Mouse (Mus musculus) G1E (cell line): Measurements from ENCODE around the gene Il4ra. TPM values are rescaled to one million over a fixed set of nuclear protein-coding genes. Genes with fewer than 3 reads are reported as not detected.

Source experiments
- ATAC-seq: 2 replicates; pipeline ENCODE4 v1.8.0; 2016; ENCODE audit warnings: mild to moderate bottlenecking; ENCODE audit not compliant: insufficient number of reproducible peaks, poor library complexity, low FRiP score, severe bottlenecking; ENCODE audit errors: extremely low read depth
- DNase-seq: peaks from one replicate; pipeline ENCODE4 v3.0.0; 2012; ENCODE audit warnings: low spot score
- H3K27me3 ChIP-seq: 2 replicates; pipeline ENCODE4 v1.6.1; 2012; ENCODE audit warnings: mild to moderate bottlenecking, low read length, inconsistent platforms; ENCODE audit not compliant: insufficient read depth
- H3K36me3 ChIP-seq: replicated peaks from 2 replicates; pipeline ENCODE3; 2012; ENCODE audit warnings: mild to moderate bottlenecking, inconsistent platforms
- H3K4me1 ChIP-seq: 2 replicates; pipeline ENCODE4 v1.6.1; 2012; ENCODE audit warnings: low read depth, low read length, inconsistent platforms, mixed read lengths; ENCODE audit not compliant: insufficient read depth
- H3K4me3 ChIP-seq: 2 replicates; pipeline ENCODE4 v1.5.1; 2012; ENCODE audit warnings: low read depth, mild to moderate bottlenecking, inconsistent platforms, low read length, moderate library complexity, mixed read lengths
- H3K9me3 ChIP-seq: replicated peaks from 2 replicates; pipeline ENCODE4 v1.6.1; 2012; ENCODE audit warnings: inconsistent platforms
- CTCF ChIP-seq: IDR thresholded peaks from 2 replicates; pipeline ENCODE4 v1.5.1; 2012; ENCODE audit warnings: low read depth, low read length, inconsistent platforms, mixed read lengths
- GATA1 ChIP-seq: IDR thresholded peaks from 2 replicates; pipeline ENCODE4 v1.6.1; 2012; ENCODE audit warnings: borderline replicate concordance, low read length, inconsistent platforms, mixed read lengths
- GATA2 ChIP-seq: IDR thresholded peaks from 2 replicates; pipeline ENCODE4 v1.6.1; 2012; ENCODE audit warnings: low read depth, low read length, inconsistent platforms, borderline replicate concordance
- POLR2AphosphoS5 ChIP-seq: IDR thresholded peaks from 2 replicates; pipeline ENCODE4 v1.6.1; 2012; ENCODE audit warnings: low read depth, low read length, inconsistent platforms; ENCODE audit not compliant: insufficient replicate concordance
- TAL1 ChIP-seq: conservative IDR thresholded peaks from 2 replicates; pipeline ENCODE4 v1.6.1; 2012; ENCODE audit warnings: low read depth, low read length, inconsistent platforms, mixed read lengths
- polyA plus RNA-seq: library from polyadenylated mRNA; stranded (reverse); fragments of >175 nt; gene quantifications from 2 replicates; pipeline ENCODE4 v1.2.3, GENCODE M21; 2012
- total RNA-seq, 2 experiments: library from RNA; stranded (forward) in 1 of 2; stranded (reverse) in 1 of 2; fragments of 200-1000 nt in 1 of 2; fragments of >200 nt in 1 of 2; fragmentation: Nextera tagmentation in 1 of 2; gene quantifications; 2 replicates each; pipeline ENCODE4 v1.2.3; 2014 to 2017

The Il4ra gene
- total and polyA plus RNA-seq, 3 experiments, result 23.5 to 35.8 (median 27.8) TPM

DNA sequence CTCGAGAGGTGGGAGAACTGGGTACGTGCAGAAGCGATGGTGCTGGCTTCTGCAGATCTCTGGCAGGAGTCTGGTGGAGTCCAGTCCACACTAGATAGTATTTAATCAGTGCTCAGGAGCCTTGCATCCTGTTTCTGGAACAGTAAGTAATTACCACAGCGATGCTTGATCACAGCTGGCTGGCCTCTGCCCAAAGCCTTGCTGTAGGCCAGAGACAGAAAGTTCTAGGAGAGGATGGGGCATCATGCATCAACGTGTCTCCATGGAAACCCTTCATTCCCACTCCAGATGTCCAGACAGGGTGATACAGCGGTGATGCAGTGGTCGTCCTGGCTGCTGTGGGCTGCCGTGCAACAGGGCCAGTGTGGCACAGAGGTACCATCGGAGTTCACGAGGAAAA lies 7.6 kb downstream of the Il4ra start:
- Histone ChIP-seq H3K4me3 (no peak overlapping the region; the same call in 1 of the 2 replicates), H3K4me1 (peaks cover 98% of the 10 kb centered on the region), H3K27me3 (no peaks in the 10 kb centered on the region), H3K36me3 (peaks cover 81% of the 10 kb centered on the region), H3K9me3 (no peaks in the 10 kb centered on the region)
- TF ChIP-seq CTCF, result no peak
- no peak for TF ChIP-seq GATA2
- no peak for TF ChIP-seq GATA1
- no peak for TF ChIP-seq TAL1
- no peak for TF ChIP-seq POLR2AphosphoS5
- ATAC-seq (no peak), DNase-seq (no peak)

DNA sequence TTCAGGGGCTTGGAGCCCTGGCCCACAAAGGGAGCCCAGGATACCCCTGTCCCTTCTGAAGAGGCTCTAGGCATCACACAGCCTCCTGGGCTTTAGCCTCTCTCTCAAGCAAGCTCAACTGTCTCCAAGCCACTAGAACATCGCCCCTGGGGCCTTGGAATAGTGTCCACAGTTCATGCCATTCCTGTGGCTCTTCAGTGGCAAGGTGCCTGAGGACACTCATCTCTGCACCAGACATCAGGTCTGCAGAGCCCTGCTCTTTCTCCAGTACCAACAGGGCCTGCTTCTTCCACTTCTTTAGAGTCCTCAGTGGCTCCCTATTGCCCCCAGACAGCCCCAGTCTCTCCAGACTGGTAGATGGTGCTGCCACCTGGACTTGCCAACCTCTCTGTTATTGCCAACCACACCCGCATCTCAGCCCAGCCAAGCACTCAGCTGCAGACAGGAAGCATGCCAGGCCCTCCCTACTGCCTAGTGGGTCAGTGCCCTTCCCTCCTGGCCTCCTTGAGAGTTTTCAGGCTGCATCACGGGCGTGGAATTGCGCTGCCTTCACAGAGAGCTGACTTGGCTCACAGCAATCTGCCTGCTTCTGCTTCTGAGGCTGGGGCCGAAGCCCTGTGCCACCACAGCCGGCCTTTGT lies 8.3 kb downstream of the Il4ra start:
- DNase-seq (no peak), ATAC-seq (no peak)
- no peaks in the 10 kb centered on the region for H3K27me3 ChIP-seq
- TF ChIP-seq CTCF (no peak), POLR2AphosphoS5 (no peak), GATA2 (no peak), TAL1 (no peak), GATA1 (no peak)
- H3K4me3 ChIP-seq, result peak overlapping the region; percentile 48; the same call in 1 of the 2 replicates
- peaks cover 98% of the 10 kb centered on the region for H3K4me1 ChIP-seq
- no peaks in the 10 kb centered on the region for H3K9me3 ChIP-seq
- H3K36me3 ChIP-seq, result peaks cover 85% of the 10 kb centered on the region

DNA sequence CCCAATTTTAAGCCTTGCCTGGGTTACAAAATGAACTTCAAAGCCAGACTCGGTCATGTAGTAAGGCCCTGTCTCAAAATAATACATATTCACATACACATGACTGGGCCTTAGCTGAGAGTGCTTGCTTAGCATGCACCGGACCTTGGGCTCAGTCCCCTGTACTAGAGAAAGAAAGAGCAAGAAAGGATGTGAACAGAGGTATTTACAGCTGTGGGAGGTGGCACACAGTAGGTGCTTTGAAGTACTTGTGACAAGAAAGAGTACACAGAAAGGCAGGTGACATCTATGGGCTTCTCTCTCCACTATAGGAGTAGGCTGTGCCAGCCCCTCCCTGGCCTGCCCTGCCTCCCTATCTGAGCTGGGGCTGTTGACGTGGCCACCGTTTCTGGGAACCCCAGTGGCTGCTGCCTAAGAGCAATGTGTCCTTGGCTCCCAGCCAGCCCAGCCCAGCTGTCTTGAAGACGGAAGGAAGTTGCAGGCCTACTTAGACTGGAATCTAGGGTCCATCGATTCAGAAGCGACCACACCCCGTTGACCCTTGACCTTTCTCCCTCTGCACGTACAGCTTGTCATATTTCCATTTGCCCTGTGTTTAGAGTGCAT lies 9.3 kb downstream of the Il4ra start:
- Histone ChIP-seq H3K36me3 (peaks cover 92% of the 10 kb centered on the region), H3K9me3 (no peaks in the 10 kb centered on the region), H3K27me3 (no peaks in the 10 kb centered on the region), H3K4me3 (no peak overlapping the region; the same call in 1 of the 2 replicates), H3K4me1 (peaks cover 98% of the 10 kb centered on the region)
- DNase-seq (peak; percentile 76), ATAC-seq (peak; percentile 76)
- TF ChIP-seq POLR2AphosphoS5 (no peak), GATA2 (no peak), TAL1 (no peak), GATA1 (no peak), CTCF (no peak)

DNA sequence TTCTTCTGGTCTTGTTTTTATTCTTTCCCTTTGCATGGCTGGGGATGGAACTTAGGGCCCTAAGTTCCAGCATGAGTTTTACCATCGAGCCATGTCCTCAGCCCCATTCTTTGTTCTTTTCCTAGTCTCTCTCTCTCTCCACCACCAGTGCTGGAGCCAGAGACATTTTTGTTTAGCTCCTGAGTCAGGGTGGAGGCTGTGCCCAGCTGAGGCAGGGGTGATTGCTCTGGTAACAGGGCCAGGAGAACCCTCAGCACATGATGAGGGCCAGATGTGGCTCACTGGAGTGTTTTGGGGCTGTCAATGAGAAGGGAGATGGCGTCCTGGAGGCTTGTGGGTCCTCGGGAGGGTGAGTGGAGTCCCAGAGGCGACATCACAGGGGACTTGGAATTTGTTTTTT lies 10.5 kb downstream of the Il4ra start:
- Histone ChIP-seq H3K9me3 (no peaks in the 10 kb centered on the region), H3K27me3 (no peaks in the 10 kb centered on the region), H3K36me3 (peaks cover 98% of the 10 kb centered on the region), H3K4me3 (no peak overlapping the region), H3K4me1 (peaks cover 97% of the 10 kb centered on the region)
- TF ChIP-seq GATA1, result no peak
- TF ChIP-seq TAL1, result no peak
- TF ChIP-seq POLR2AphosphoS5, result no peak
- TF ChIP-seq GATA2, result no peak
- TF ChIP-seq CTCF, result no peak
- ATAC-seq, result no peak
- DNase-seq, result no peak

DNA sequence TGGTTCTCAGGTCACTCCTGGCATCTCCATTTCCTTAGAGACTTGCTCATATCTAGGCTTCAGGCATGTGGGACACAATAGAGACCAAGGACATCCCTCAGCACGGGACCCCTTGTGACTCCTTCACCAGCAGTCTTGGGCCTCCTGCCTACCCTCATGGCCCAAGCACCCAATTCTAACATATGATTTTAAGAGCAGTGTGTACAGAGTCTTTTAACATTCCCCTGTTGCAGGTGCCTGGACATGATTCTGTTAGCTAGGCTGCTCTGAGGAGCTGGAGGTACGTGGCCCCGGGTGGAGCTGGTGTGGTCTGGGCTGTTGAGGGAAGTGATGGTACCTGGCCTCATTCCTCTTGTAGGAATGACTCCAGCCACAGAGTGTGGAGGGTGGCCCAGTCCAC lies 11.2 kb downstream of the Il4ra start:
- H3K36me3 ChIP-seq, result peaks cover 98% of the 10 kb centered on the region
- DNase-seq, result no peak
- no peak for ATAC-seq
- H3K4me1 ChIP-seq, result peaks cover 94% of the 10 kb centered on the region
- H3K9me3 ChIP-seq, result no peaks in the 10 kb centered on the region
- TF ChIP-seq CTCF (no peak), GATA2 (no peak), GATA1 (no peak), TAL1 (no peak), POLR2AphosphoS5 (no peak)
- H3K27me3 ChIP-seq, result no peaks in the 10 kb centered on the region
- H3K4me3 ChIP-seq, result no peak overlapping the region

DNA sequence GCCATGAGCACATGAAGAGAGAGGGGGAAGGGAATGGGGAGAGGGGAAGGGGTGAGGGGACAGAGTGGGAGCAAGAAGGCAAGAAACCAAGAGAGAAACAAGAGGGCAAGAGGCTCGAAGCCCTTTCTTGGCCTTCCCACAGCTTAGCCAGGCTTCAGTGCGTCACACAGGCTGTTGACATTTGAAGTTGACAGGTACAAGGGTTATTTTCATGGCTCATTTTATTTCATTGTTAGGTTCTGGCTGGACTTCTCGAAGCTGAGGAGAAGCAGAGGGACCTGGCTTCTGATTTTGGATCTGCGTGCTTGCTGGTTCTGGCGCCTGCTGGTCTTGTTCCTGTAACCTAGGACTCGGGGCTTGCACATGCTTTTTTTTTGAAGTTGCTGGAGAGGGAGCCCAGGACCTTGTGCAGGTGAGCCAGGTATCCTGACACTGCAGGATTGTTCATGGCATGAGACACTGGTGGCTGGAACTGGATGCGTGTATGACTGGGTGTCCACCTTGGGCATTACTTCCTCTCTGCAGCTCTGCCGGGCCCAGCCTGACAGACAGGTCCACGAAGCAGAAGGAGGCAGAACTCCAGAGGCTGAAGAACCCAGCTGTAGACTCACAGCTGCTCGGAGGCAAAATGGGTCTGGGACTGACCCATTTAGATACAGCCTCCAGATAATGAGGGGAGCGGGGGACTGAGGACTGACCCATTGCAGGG lies 12.6 kb downstream of the Il4ra start:
- Histone ChIP-seq H3K9me3 (no peaks in the 10 kb centered on the region), H3K4me3 (no peak overlapping the region), H3K36me3 (peaks cover 98% of the 10 kb centered on the region), H3K4me1 (peaks cover 81% of the 10 kb centered on the region), H3K27me3 (no peaks in the 10 kb centered on the region)
- ATAC-seq, result no peak
- DNase-seq, result no peak
- TF ChIP-seq GATA1, result no peak
- TF ChIP-seq GATA2, result no peak
- no peak for TF ChIP-seq POLR2AphosphoS5
- TF ChIP-seq CTCF, result no peak
- no peak for TF ChIP-seq TAL1
